Mouse (Mus musculus) bone marrow, adult 2 months (tissue): ENCODE measurements around the gene Elp4. TPM values are rescaled to one million over a fixed set of nuclear protein-coding genes. Genes with fewer than 3 reads are reported as not detected.

Experiments
- H3K27ac ChIP-seq: fragments of 200-500 bp; 2 replicates; pipeline ENCODE4 v1.5.1; 2012; ENCODE audit warnings: low read depth, mild to moderate bottlenecking, control low read depth, inconsistent platforms, low read length; ENCODE audit not compliant: control insufficient read depth, poor library complexity, insufficient read depth
- H3K4me1 ChIP-seq: fragments of 200-500 bp; 2 replicates; pipeline ENCODE4 v1.6.1; 2011; ENCODE audit warnings: low read length; ENCODE audit not compliant: control insufficient read depth, insufficient read depth
- H3K4me3 ChIP-seq: fragments of 200-500 bp; replicated peaks from 2 replicates; pipeline ENCODE3; 2011; ENCODE audit warnings: mild to moderate bottlenecking, low read depth, low read length, control low read depth; ENCODE audit not compliant: control insufficient read depth
- CTCF ChIP-seq: fragments of 200-500 bp; IDR thresholded peaks from 2 replicates; pipeline ENCODE4 v1.5.1; 2011; ENCODE audit warnings: low read length, control low read depth; ENCODE audit not compliant: control insufficient read depth, insufficient read depth
- POLR2A ChIP-seq: fragments of 200-500 bp; IDR thresholded peaks from 2 replicates; pipeline ENCODE4 v1.6.1; 2011; ENCODE audit warnings: low read depth, mild to moderate bottlenecking, control low read depth, low read length, borderline replicate concordance; ENCODE audit not compliant: control insufficient read depth
- WGBS: fragments of 180-500 bp; shearing (Covaris S2); methylation state at CpG from one replicate; pipeline ENCODE4 v1.1.7; 2018; 5-methylcytosine and 5-hydroxymethylcytosine counted together
- polyA plus RNA-seq: library from polyadenylated mRNA; stranded (reverse); fragments of >200 nt; gene quantifications from 2 replicates; pipeline ENCODE4 v1.2.4, GENCODE M21; 2011; ENCODE audit warnings: low replicate concordance; ENCODE audit not compliant: missing spikeins, insufficient read depth, insufficient read length

Gene Elp4
- polyA plus RNA-seq, 1 experiment = 6.3 TPM

DNA sequence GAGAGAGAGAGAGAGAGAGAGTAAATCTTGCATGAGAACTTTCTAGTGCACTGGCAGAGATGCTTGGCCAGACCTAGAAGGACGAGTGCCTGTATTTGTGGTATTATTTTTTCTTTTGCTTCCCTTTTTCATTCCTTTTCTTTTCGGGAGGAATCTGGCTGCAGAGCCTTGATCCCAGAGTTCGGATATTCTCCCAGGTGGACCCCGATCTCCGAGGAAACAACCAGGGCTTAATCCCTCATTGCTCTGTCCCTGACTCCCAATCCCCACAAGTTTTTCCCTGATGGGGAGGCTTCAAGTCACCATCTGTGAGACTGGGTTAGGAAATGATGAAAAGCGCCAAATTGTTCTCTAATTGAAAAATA lies 233.7 kb downstream of the Elp4 start:
- TF ChIP-seq POLR2A (no peak), CTCF (no peak)
- no peak overlapping the region for H3K4me3 ChIP-seq
- 6% methylated on average over 6 of the region's 6 CpGs for WGBS
- H3K27ac ChIP-seq = no peak overlapping the region
- no peaks in the 10 kb centered on the region; the same call in 1 of the 2 replicates for H3K4me1 ChIP-seq

DNA sequence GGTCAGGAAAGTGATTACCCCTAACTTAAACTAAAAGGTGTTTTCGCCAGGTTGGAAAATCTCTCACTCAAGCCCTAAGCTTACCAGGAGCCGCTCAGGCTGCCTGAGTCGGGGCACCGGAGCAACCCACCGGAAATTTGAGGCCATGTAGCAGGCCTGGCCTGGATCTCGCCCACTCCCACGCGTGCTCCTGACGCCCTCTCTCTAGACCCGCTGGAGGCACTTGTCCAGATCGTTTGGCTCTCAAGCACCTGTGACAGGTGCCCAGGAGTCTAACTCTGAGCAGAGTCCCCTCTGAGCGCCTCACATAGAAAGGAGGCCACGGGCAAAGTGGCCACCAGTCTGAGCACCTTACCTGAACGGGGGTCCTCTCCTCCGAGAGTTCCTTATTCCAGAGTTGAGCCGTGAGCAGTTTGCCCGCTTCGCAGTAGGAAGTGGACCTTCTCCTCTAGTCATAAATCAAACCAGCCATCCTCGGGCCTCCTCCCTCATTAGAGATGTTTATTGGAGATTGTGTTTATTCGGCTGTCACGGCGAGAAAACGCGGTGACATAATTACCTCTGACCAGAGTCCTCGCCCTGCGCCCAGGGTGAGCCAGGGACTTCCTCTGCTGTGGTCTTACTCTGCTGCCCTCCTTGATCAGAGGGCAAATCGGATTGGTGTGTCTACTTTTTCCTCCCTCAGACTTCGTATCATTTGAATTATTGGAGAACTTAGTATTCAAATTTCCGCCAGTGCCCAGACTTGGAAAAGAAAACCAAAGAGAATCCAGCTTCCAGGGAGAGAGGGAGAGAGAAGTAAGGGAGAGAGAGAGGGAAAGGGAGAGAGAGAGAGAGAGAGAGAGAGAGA lies 234.3 kb downstream of the Elp4 start:
- H3K27ac ChIP-seq = no peak overlapping the region
- WGBS = 4% methylated on average over 29 of the region's 29 CpGs
- no peaks in the 10 kb centered on the region; the same call in 1 of the 2 replicates for H3K4me1 ChIP-seq
- no peak for TF ChIP-seq POLR2A
- no peak for TF ChIP-seq CTCF
- no peak overlapping the region for H3K4me3 ChIP-seq

DNA sequence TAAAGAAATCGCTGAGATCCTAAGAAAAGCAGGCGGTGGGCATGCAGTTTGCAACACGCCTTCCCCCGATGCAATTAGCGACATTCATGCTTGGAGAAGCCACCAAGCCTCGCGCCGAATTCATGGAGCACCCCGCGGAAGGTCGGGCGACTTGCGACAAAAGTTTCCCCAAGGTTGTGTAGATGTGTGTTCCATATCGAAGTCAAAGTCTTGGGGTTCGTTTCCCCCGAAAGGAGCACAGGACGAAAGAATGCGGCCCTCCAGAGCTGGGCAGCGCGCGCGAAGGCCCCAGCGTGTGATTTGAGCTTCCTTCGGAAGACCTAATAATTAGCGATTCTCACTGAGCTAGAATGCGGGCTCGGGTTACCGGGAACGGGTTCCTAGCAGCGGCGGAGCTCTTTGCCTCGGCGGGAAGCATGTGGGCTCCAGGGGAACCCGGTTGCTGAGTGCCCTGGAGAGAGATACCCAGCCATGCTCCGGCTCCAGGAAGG lies 234.9 kb downstream of the Elp4 start:
- Histone ChIP-seq H3K4me1 (no peaks in the 10 kb centered on the region; the same call in 1 of the 2 replicates), H3K4me3 (no peak overlapping the region)
- 3% methylated on average over 35 of the region's 35 CpGs for WGBS

GRCm38 (mm10) chr2:105668271-105669270 lies 235.8 kb downstream of the Elp4 start, which contains the start of gene Pax6:
Gene Pax6 (plus strand): TSS chr2:105668900.
- H3K27ac ChIP-seq = no peak within 1 kb of the TSS
- 6% methylated on average over 44 of the region's 44 CpGs for WGBS
- no peak within 1 kb of the TSS for H3K4me3 ChIP-seq
- H3K4me1 ChIP-seq = no peaks in the 10 kb centered on the region; the same call in 1 of the 2 replicates
- TF ChIP-seq POLR2A = no peak
- TF ChIP-seq CTCF = no peak

More for the DNA sequence above, 234.9 kb downstream of the Elp4 start:
- no peak overlapping the region for H3K27ac ChIP-seq
- TF ChIP-seq CTCF (no peak), POLR2A (no peak)

DNA sequence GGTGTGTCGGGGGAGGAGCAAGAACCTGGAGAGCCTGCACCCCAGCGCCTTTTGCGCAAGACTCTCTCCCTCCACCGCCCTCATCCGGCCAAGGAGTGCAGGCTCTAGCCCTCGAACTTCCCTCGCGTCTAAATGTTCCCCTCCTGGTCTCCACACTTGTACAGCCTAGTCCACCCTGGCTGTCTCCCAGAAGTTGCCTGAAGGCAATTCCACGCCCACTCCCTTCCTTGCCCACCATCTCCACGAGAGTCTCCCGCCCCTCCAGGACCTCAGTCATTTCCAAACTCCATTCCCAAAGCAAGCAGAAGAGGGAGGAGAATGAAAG lies 236.8 kb downstream of the Elp4 start:
- Histone ChIP-seq H3K27ac (no peak overlapping the region), H3K4me3 (no peak overlapping the region), H3K4me1 (no peaks in the 10 kb centered on the region; the same call in 1 of the 2 replicates)
- 4% methylated on average over 11 of the region's 11 CpGs for WGBS
- TF ChIP-seq POLR2A (no peak), CTCF (no peak)

- H3K4me3 ChIP-seq = no peak overlapping the region
- no peak overlapping the region for H3K27ac ChIP-seq
- no peaks in the 10 kb centered on the region; the same call in 1 of the 2 replicates for H3K4me1 ChIP-seq
- TF ChIP-seq POLR2A (no peak), CTCF (no peak)
- 6% methylated on average over 41 of the region's 41 CpGs for WGBS
Observed at GRCm38 (mm10) chr2:105666763-105667625, 237.4 kb downstream of the Elp4 start.

- TF ChIP-seq CTCF = no peak
- no peak for TF ChIP-seq POLR2A
Observed at GRCm38 (mm10) chr2:105666331-105666730, 238.0 kb downstream of the Elp4 start.

More at GRCm38 (mm10) chr2:105666331-105666730, 238.0 kb downstream of the Elp4 start:
- H3K27ac ChIP-seq = no peak overlapping the region
- 9% methylated on average over 6 of the region's 6 CpGs for WGBS
- no peak overlapping the region for H3K4me3 ChIP-seq
- H3K4me1 ChIP-seq = no peaks in the 10 kb centered on the region; the same call in 1 of the 2 replicates
